Mouse (Mus musculus) thymus, postnatal 0 days (tissue): ENCODE results near the gene Drg2. TPM values are rescaled to one million over a fixed set of nuclear protein-coding genes. Genes with fewer than 3 reads are reported as not detected.
"Not testable (repeated sequence)": the region's sequence is repeated elsewhere in the genome, so short reads cannot be mapped to it uniquely, and the experiment has no call there.

Source experiments
- DNase-seq: peaks from one replicate; pipeline ENCODE4 v3.0.0-alpha.2; 2015; ENCODE audit warnings: low spot score
- polyA plus RNA-seq: library from polyadenylated mRNA; unstranded; fragments of >200 nt; fragmentation: Nextera tagmentation; extraction: Ambion mirVana; gene quantifications from 2 replicates; pipeline ENCODE4 v1.2.1, GENCODE M21; 2015

Drg2 gene
- 71.2 and 74.1 TPM in 2 replicates for polyA plus RNA-seq

- DNase-seq, result peak; percentile 95
Measured at GRCm38 (mm10) chr11:60454080-60454744, at the start of gene Drg2. Drg2 (plus strand) TSS chr11:60454591.

- no peak for DNase-seq
Measured at GRCm38 (mm10) chr11:60406606-60407005, 47.8 kb upstream of the Drg2 start.

GRCm38 (mm10) chr11:60412173-60412572 lies 42.2 kb upstream of the Drg2 start:
- DNase-seq, result peak; percentile 83

- no peak for DNase-seq
Measured at GRCm38 (mm10) chr11:60412921-60413320, 41.5 kb upstream of the Drg2 start.

- DNase-seq, result no peak
Measured at GRCm38 (mm10) chr11:60416590-60416962, 37.8 kb upstream of the Drg2 start.

- DNase-seq, result peak; percentile 99
Measured at GRCm38 (mm10) chr11:60416963-60417716, 37.3 kb upstream of the Drg2 start, which contains the start of gene Gid4. Gid4 (plus strand) TSS chr11:60417145.

- DNase-seq, result no peak
Measured at GRCm38 (mm10) chr11:60417717-60418472, 36.5 kb upstream of the Drg2 start, which contains the start of gene Atpaf2. Atpaf2 (minus strand) TSS chr11:60418457.

GRCm38 (mm10) chr11:60418473-60418803 lies 36.0 kb upstream of the Drg2 start:
- DNase-seq, result peak; percentile 43

GRCm38 (mm10) chr11:60422046-60422668 lies 32.2 kb upstream of the Drg2 start:
- peak; percentile 37 for DNase-seq

GRCm38 (mm10) chr11:60423006-60423405 lies 31.4 kb upstream of the Drg2 start:
- no peak for DNase-seq

- DNase-seq, result no peak
Measured at GRCm38 (mm10) chr11:60426417-60426816, 28.0 kb upstream of the Drg2 start.

GRCm38 (mm10) chr11:60427628-60428027 lies 26.8 kb upstream of the Drg2 start:
- DNase-seq, result no peak

GRCm38 (mm10) chr11:60433501-60433900 lies 20.9 kb upstream of the Drg2 start:
- no peak for DNase-seq

- DNase-seq, result no peak
Measured at GRCm38 (mm10) chr11:60435133-60435532, 19.3 kb upstream of the Drg2 start.

- DNase-seq, result no peak
Measured at GRCm38 (mm10) chr11:60436618-60437017, 17.8 kb upstream of the Drg2 start.

- not testable (repeated sequence) for DNase-seq
Measured at GRCm38 (mm10) chr11:60439621-60440020, 14.8 kb upstream of the Drg2 start.

- DNase-seq, result no peak
Measured at GRCm38 (mm10) chr11:60440176-60440575, 14.2 kb upstream of the Drg2 start.

GRCm38 (mm10) chr11:60442896-60443295 lies 11.5 kb upstream of the Drg2 start:
- DNase-seq, result no peak

- no peak for DNase-seq
Measured at GRCm38 (mm10) chr11:60444007-60444406, 10.4 kb upstream of the Drg2 start.

- DNase-seq, result no peak
Measured at GRCm38 (mm10) chr11:60454745-60455087, 325 bp downstream of the Drg2 start.

- DNase-seq, result no peak
Measured at GRCm38 (mm10) chr11:60457973-60458372, 3.6 kb downstream of the Drg2 start.

GRCm38 (mm10) chr11:60465943-60466380 lies 11.6 kb downstream of the Drg2 start:
- DNase-seq, result peak; percentile 21
